9 mouse cellular contexts compared by ENCODE assay signal in the genomic region with DNA sequence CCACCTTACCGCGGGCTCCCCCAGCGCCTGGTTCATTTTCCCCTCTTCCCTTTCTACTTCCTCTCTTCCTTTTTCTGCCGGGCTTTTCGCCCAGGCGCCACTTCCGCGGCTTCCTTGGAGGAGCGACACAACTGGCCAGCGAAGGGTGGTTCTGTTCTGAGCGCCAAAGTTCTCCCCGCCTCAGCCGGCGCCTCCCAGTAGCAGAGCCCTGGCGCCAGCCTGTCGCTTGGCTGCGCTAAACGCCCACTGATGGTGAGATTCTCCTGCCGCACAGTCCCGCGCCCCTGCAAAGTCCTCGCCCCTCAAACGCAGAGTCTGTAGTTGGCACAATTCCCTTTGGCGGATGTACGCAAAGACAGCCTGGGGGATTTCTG. TPM values are rescaled to one million over a fixed set of nuclear protein-coding genes. Genes with fewer than 3 reads are reported as not detected.
DNase-seq lines count a peak whose midpoint lies in the region; ATAC-seq and TF ChIP-seq lines count a peak whose summit lies in the region.
"Had no signal": no experiment of that assay in that cellular context is flagged by ENCODE, and none has a peak within 500 bp of the region (broad histone marks: within the 10 kb centered on the region; RNA-seq: fewer than 3 reads in every experiment).

A gene (minus strand): TSS at position 133 of the 374 bp plus-strand sequence.

- H3K9ac ChIP-seq in embryonic facial prominence, embryonic 12.5 days: peak within 1 kb of the TSS; percentile 47; the same call in 1 of the 2 replicates
- H3K9ac ChIP-seq in kidney, embryonic 14.5 days (ENCODE audit: low read depth, low read length): peak within 1 kb of the TSS; percentile 0; the same call in 1 of the 2 replicates
- peak within 1 kb of the TSS; percentile 27; the same call in 1 of the 2 replicates for H3K9ac ChIP-seq in limb, embryonic 11.5 days (ENCODE audit: low read length)
- peak within 1 kb of the TSS; percentile 77 for H3K9ac ChIP-seq in neural tube, embryonic 13.5 days

- ATAC-seq in embryonic facial prominence, embryonic 12.5 days (ENCODE audit: insufficient number of reproducible peaks, insufficient read depth, low FRiP score, low TSS enrichment): peak; percentile 81; the same call in 1 of the 2 replicates
- ATAC-seq in kidney, embryonic 14.5 days (ENCODE audit: low FRiP score, low TSS enrichment): peak; percentile 92
- ATAC-seq in limb, embryonic 11.5 days (ENCODE audit: insufficient number of reproducible peaks, low FRiP score, low TSS enrichment, low read depth): peak; percentile 80
- ATAC-seq in neural tube, embryonic 13.5 days (ENCODE audit: low read depth): peak; percentile 95

- TF ChIP-seq CTCF in gastrocnemius, adult 2 months (IDR thresholded peaks at IDR 0.05): peak; percentile 26; the same call in 1 of the 2 replicates

- no peak within 1 kb of the TSS for H3K27ac ChIP-seq in gastrocnemius, adult 2 months
- H3K27ac ChIP-seq in embryonic facial prominence, embryonic 12.5 days: no peak within 1 kb of the TSS
- peak within 1 kb of the TSS; percentile 44; the same call in 1 of the 2 replicates for H3K27ac ChIP-seq in heart, embryonic 10.5 days
- H3K27ac ChIP-seq in kidney, embryonic 14.5 days (ENCODE audit: low read depth, low read length): no peak within 1 kb of the TSS
- H3K27ac ChIP-seq in limb, embryonic 11.5 days (replicated peaks; ENCODE audit: low read depth, low read length): no peak within 1 kb of the TSS
- H3K27ac ChIP-seq in neural tube, embryonic 13.5 days (replicated peaks): peak within 1 kb of the TSS; percentile 64

- H3K9me3 ChIP-seq in embryonic facial prominence, embryonic 12.5 days: no peaks in the 10 kb centered on the region
- no peaks in the 10 kb centered on the region for H3K9me3 ChIP-seq in heart, embryonic 10.5 days
- no peaks in the 10 kb centered on the region for H3K9me3 ChIP-seq in kidney, embryonic 14.5 days (ENCODE audit: control insufficient read depth, low read length)
- no peaks in the 10 kb centered on the region for H3K9me3 ChIP-seq in limb, embryonic 11.5 days (ENCODE audit: control insufficient read depth, low read length)
- no peaks in the 10 kb centered on the region for H3K9me3 ChIP-seq in neural tube, embryonic 13.5 days

- peaks cover 53% of the 10 kb centered on the region for H3K27me3 ChIP-seq in embryonic facial prominence, embryonic 12.5 days
- peaks cover 22% of the 10 kb centered on the region for H3K27me3 ChIP-seq in heart, embryonic 10.5 days (ENCODE audit: insufficient read depth, poor library complexity, severe bottlenecking)
- peaks cover 38% of the 10 kb centered on the region for H3K27me3 ChIP-seq in kidney, embryonic 14.5 days (ENCODE audit: control insufficient read depth, insufficient read depth, low read length)
- H3K27me3 ChIP-seq in limb, embryonic 11.5 days (ENCODE audit: control insufficient read depth, insufficient read depth, low read length): peaks cover 22% of the 10 kb centered on the region
- peaks cover 43% of the 10 kb centered on the region for H3K27me3 ChIP-seq in neural tube, embryonic 13.5 days

- peak; percentile 44 for DNase-seq in gastrocnemius, adult 2 months
- no peak for DNase-seq in gastrocnemius, adult 8-10 months (ENCODE audit: low spot score in 2 of 2)
- peak; percentile 85 for DNase-seq in heart, embryonic 10.5 days (ENCODE audit: low spot score)
- peak; percentile 71 for DNase-seq in limb, embryonic 11.5 days (ENCODE audit: low spot score)
- no peak for DNase-seq in adipocyte (ENCODE audit: low spot score)

- peaks cover 15% of the 10 kb centered on the region; the same call in 1 of the 2 replicates for H3K4me1 ChIP-seq in embryonic facial prominence, embryonic 12.5 days
- peaks cover 12% of the 10 kb centered on the region for H3K4me1 ChIP-seq in heart, embryonic 10.5 days
- peaks cover 3% of the 10 kb centered on the region; the same call in 1 of the 2 replicates for H3K4me1 ChIP-seq in kidney, embryonic 14.5 days (ENCODE audit: control insufficient read depth, insufficient read depth, low read length)
- H3K4me1 ChIP-seq in limb, embryonic 11.5 days (ENCODE audit: control insufficient read depth, insufficient read depth, low read length): 0 out of 2 replicates have a peak, but pooled peaks cover 3% of the 10 kb centered on the region
- peaks cover 32% of the 10 kb centered on the region for H3K4me1 ChIP-seq in neural tube, embryonic 13.5 days (replicated peaks)

- peak within 1 kb of the TSS; percentile 66 for H3K4me3 ChIP-seq in gastrocnemius, adult 2 months
- H3K4me3 ChIP-seq in embryonic facial prominence, embryonic 12.5 days: peak within 1 kb of the TSS; percentile 57
- H3K4me3 ChIP-seq in heart, embryonic 10.5 days: peak within 1 kb of the TSS; percentile 74
- H3K4me3 ChIP-seq in kidney, embryonic 14.5 days (ENCODE audit: low read length): peak within 1 kb of the TSS; percentile 57
- H3K4me3 ChIP-seq in limb, embryonic 11.5 days (ENCODE audit: low read depth, low read length): peak within 1 kb of the TSS; percentile 47
- H3K4me3 ChIP-seq in neural tube, embryonic 13.5 days: peak within 1 kb of the TSS; percentile 77

- H3K36me3 ChIP-seq in embryonic facial prominence, embryonic 12.5 days: no peaks in the 10 kb centered on the region
- no peaks in the 10 kb centered on the region for H3K36me3 ChIP-seq in heart, embryonic 10.5 days
- no peaks in the 10 kb centered on the region for H3K36me3 ChIP-seq in kidney, embryonic 14.5 days (ENCODE audit: control insufficient read depth, insufficient read depth, low read length)
- H3K36me3 ChIP-seq in limb, embryonic 11.5 days (ENCODE audit: control insufficient read depth, insufficient read depth, low read length): no peaks in the 10 kb centered on the region
- no peaks in the 10 kb centered on the region for H3K36me3 ChIP-seq in neural tube, embryonic 13.5 days

- H3K4me2 ChIP-seq in embryonic facial prominence, embryonic 12.5 days (replicated peaks): peak within 1 kb of the TSS; percentile 96
- peak within 1 kb of the TSS; percentile 96 for H3K4me2 ChIP-seq in kidney, embryonic 14.5 days (replicated peaks; ENCODE audit: low read depth, low read length)
- peak within 1 kb of the TSS; percentile 89 for H3K4me2 ChIP-seq in limb, embryonic 11.5 days (ENCODE audit: low read depth, severe bottlenecking)
- H3K4me2 ChIP-seq in neural tube, embryonic 13.5 days: peak within 1 kb of the TSS; percentile 98

- under 1% methylated on average over 25 of the region's 25 CpGs for WGBS in embryonic facial prominence, embryonic 12.5 days
- under 1% methylated on average over 25 of the region's 25 CpGs for WGBS in heart, embryonic 10.5 days
- under 1% methylated on average over 25 of the region's 25 CpGs for WGBS in kidney, embryonic 14.5 days
- WGBS in limb, embryonic 11.5 days: under 1% methylated on average over 25 of the region's 25 CpGs
- under 1% methylated on average over 25 of the region's 25 CpGs for WGBS in neural tube, embryonic 13.5 days

- intact Hi-C loops in gastrocnemius, adult 2 months (cut with DNase I): no loop called here

RNA-seq across cellular contexts. Expression of the gene that starts here (rescaled TPM):
- total RNA-seq in gastrocnemius, adult 2 months (2021): under 1 TPM in 1 of 2 experiments, not detected in 1; 0.08 TPM
- total RNA-seq in gastrocnemius, adult 8-10 months (2022): not detected
- 2.5 TPM in 2 replicates for polyA plus RNA-seq in embryonic facial prominence, embryonic 12.5 days (2016; fragmentation: Nextera tagmentation; extraction: Ambion mirVana)
- polyA plus RNA-seq in heart, embryonic 10.5 days (2016; fragmentation: Nextera tagmentation; extraction: Ambion mirVana): 2.1 and 2.7 TPM in 2 replicates
- polyA plus RNA-seq in kidney, embryonic 14.5 days (2014; fragmentation: Nextera tagmentation; extraction: Ambion mirVana): 0.66 and 0.79 TPM in 2 replicates
- polyA plus RNA-seq in limb, embryonic 11.5 days (2014; fragmentation: Nextera tagmentation; extraction: Ambion mirVana): 1.1 TPM in 2 replicates
- 10.9 and 11.4 TPM in 2 replicates for polyA plus RNA-seq in neural tube, embryonic 13.5 days (2015; fragmentation: Nextera tagmentation; extraction: Ambion mirVana)
- total RNA-seq: liver, adult 2 months had no signal
- polyA plus RNA-seq: liver, adult 2 months had no signal

Comparison
In these comparisons a context has a peak if more than half of its experiments do, and no peak if none do; other contexts are left out.
1. Peak in DNase-seq and H3K4me3 ChIP-seq in gastrocnemius, adult 2 months; RNA of the gene not detected or under 1 TPM.
2. Peak in ATAC-seq, H3K4me3 ChIP-seq, H3K9ac ChIP-seq and H3K4me2 ChIP-seq in kidney, embryonic 14.5 days; RNA of the gene not detected or under 1 TPM.
3. DNase-seq: peak in heart, embryonic 10.5 days (single experiment) and limb, embryonic 11.5 days (single experiment); none in gastrocnemius, adult 8-10 months (0 of 2) and adipocyte (single experiment).
4. H3K27ac ChIP-seq: peak in heart, embryonic 10.5 days (single experiment) and neural tube, embryonic 13.5 days (single experiment); none in gastrocnemius, adult 2 months (single experiment), embryonic facial prominence, embryonic 12.5 days (single experiment), kidney, embryonic 14.5 days (single experiment) and limb, embryonic 11.5 days (single experiment).
5. H3K9ac ChIP-seq: peak in every context shown above with its lines; median percentile 77 in neural tube, embryonic 13.5 days; 47 in embryonic facial prominence, embryonic 12.5 days; 27 in limb, embryonic 11.5 days; 0 in kidney, embryonic 14.5 days.
6. Peak in every context shown above with its lines, with median percentiles within 50 percentile points of each other: H3K4me3 ChIP-seq, ATAC-seq and H3K4me2 ChIP-seq.